Mouse (Mus musculus) lung, embryonic 14.5 days (tissue): ENCODE measurements at regions not wholly inside any gene's neighbourhood (a gene's known extent, or its start where the extent isn't known, plus 50 kb on each side); places are given as distances from the start of the nearest gene placed in this dataset.

Experiments used
- ATAC-seq: fragments of 200-750 bp; cut with Nextera tagmentation; 2 replicates; pipeline ENCODE4 v1.8.0; 2017; ENCODE audit warnings: mild to moderate bottlenecking, moderate TSS enrichment, moderate library complexity; ENCODE audit not compliant: insufficient read depth
- DNase-seq: peaks from one replicate; pipeline ENCODE4 v3.0.0-alpha.2; 2015
- H3K27ac ChIP-seq: fragments of 300-500 bp; sonication (generic); 2 replicates; pipeline ENCODE4 v1.5.1; 2014; ENCODE audit warnings: low read depth, mild to moderate bottlenecking, moderate library complexity
- H3K27me3 ChIP-seq: fragments of 300-500 bp; sonication (generic); 2 replicates; pipeline ENCODE4 v1.6.1; 2014; ENCODE audit warnings: low read length, control low read depth; ENCODE audit not compliant: insufficient read depth
- H3K36me3 ChIP-seq: fragments of 300-500 bp; sonication (generic); 2 replicates; pipeline ENCODE4 v1.6.1; 2014; ENCODE audit warnings: control low read depth; ENCODE audit not compliant: insufficient read depth
- H3K4me1 ChIP-seq: fragments of 300-500 bp; sonication (generic); 2 replicates; pipeline ENCODE4 v1.6.1; 2014; ENCODE audit warnings: antibody characterized with exemption, control low read depth; ENCODE audit not compliant: insufficient read depth
- H3K4me2 ChIP-seq: fragments of 300-500 bp; sonication (generic); 2 replicates; pipeline ENCODE4 v1.6.1; 2014; ENCODE audit warnings: mild to moderate bottlenecking
- H3K4me3 ChIP-seq: fragments of 300-500 bp; sonication (generic); 2 replicates; pipeline ENCODE4 v1.5.1; 2014; ENCODE audit warnings: low read depth, low read length
- H3K9ac ChIP-seq: fragments of 300-500 bp; sonication (generic); 2 replicates; pipeline ENCODE4 v1.6.1; 2014
- H3K9me3 ChIP-seq: fragments of 300-500 bp; sonication (generic); 2 replicates; pipeline ENCODE4 v1.6.1; 2016; ENCODE audit warnings: low read depth, low read length, control low read depth
- CTCF ChIP-seq: IDR thresholded peaks from 2 replicates; pipeline ENCODE4 v1.5.1; 2016; ENCODE audit warnings: antibody characterized with exemption, low read depth
- WGBS: fragments of 180-500 bp; shearing (Covaris S2); extraction: QIAGEN DNeasy Blood & Tissue Kit; methylation state at CpG from one replicate; pipeline ENCODE4 v1.1.7; 2014; 5-methylcytosine and 5-hydroxymethylcytosine counted together

DNA sequence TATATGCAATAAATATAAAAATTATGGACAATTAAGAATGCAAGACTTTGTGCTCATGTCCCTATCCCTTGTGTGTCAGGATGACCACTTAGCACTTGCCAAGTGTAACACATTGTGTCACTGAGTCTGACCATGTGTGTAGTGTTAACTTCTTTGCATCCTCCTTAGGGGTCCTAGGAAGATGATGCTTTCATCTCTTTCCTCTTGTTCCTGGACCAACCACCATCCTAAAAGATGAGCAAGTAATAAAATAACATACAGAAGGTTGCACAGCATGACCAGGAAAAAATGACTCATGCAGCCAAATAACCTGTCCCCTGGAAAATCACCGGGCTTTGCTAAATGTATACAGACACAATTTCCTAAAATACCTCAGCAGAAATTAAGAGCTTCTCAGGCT is 121.1 kb upstream of the Kcnip4 start:
- H3K27ac ChIP-seq, result no peak overlapping the region
- no peaks in the 10 kb centered on the region for H3K36me3 ChIP-seq
- H3K9ac ChIP-seq, result no peak overlapping the region
- H3K4me1 ChIP-seq, result no peaks in the 10 kb centered on the region
- H3K27me3 ChIP-seq, result no peaks in the 10 kb centered on the region
- DNase-seq (no peak), ATAC-seq (no peak)
- H3K4me2 ChIP-seq, result no peak overlapping the region
- WGBS, result 82% methylated on average over 1 of the region's 1 CpGs
- TF ChIP-seq CTCF, result no peak
- no peak overlapping the region for H3K4me3 ChIP-seq
- no peaks in the 10 kb centered on the region for H3K9me3 ChIP-seq

DNA sequence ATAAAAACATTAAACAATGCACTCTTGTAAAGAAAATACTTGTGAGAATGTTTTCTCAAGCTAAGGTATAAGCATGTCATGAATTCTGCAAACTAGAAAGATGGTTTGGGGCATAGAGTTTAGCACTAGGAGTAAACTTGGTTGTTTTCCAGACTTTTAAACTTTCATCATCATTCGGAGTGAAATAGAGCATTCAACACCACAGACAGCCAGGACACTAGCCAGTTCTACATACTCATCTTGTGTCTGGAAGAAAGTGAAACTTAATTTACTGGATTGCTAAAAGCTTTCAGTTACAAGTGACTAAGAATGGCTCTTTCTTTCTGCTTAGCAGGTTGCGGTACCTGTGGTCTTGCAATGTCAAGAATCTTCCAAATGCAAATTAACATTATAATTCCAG is 119.9 kb upstream of the Kcnip4 start:
- Histone ChIP-seq H3K36me3 (no peaks in the 10 kb centered on the region), H3K9ac (no peak overlapping the region), H3K9me3 (no peaks in the 10 kb centered on the region), H3K4me3 (no peak overlapping the region), H3K27ac (no peak overlapping the region), H3K4me1 (no peaks in the 10 kb centered on the region), H3K4me2 (no peak overlapping the region), H3K27me3 (no peaks in the 10 kb centered on the region)
- ATAC-seq (no peak), DNase-seq (no peak)
- TF ChIP-seq CTCF, result no peak
- WGBS, result 82% methylated on average over 2 of the region's 2 CpGs

DNA sequence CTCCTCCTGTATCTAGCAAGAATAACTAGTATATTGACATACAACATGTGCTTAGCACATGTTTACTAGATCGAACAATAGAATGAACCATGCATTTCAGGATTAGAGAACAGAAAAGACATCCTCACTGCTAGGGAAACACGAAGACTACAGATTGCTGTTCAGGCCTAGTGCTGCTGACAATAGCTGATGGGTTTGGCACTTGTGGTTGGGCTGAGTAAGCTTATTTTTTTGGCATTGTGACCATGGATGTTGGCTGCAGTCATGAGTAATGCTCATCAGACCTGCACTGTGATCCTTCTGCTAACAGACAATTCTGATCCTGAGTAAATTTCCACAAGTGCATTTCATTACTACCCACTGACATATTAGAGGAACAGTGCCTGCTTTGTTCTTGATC is 117.7 kb upstream of the Kcnip4 start:
- no peak for TF ChIP-seq CTCF
- ATAC-seq, result no peak
- 68% methylated on average over 2 of the region's 2 CpGs for WGBS

DNA sequence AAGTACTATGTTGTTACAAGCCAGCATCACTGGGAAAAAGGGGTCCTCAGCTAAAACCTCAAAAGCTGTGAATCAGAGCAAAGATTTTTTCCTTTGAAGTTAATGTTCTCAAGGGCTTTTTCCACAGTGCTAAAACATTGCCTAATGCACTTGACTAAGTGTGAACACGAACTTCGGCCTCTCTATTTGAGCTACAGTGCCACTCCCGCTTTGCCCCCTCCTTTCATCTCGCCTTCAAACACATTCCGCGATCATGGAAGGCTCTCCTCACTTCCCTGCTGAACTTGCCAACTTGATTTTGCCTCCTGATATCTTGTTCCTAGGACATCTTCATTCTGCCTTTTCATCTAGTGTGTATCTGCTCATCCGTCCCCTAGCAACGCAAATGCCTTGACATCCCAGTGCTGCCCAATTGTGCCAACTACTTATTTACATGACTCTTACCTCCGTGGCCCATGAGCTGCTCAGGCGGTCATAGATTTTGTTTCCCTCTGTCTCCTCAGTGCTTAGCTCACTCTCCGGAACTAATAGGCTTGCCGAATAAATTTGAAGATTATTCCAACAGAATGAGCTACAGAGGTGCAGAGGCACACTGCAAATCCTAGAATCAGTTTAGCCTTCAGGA is 116.6 kb upstream of the Kcnip4 start:
- Histone ChIP-seq H3K9me3 (no peaks in the 10 kb centered on the region), H3K4me1 (no peaks in the 10 kb centered on the region), H3K27ac (no peak overlapping the region), H3K9ac (no peak overlapping the region), H3K4me2 (no peak overlapping the region), H3K27me3 (no peaks in the 10 kb centered on the region), H3K36me3 (no peaks in the 10 kb centered on the region), H3K4me3 (no peak overlapping the region)
- WGBS, result 66% methylated on average over 12 of the region's 12 CpGs
- peak; percentile 82; the same call in 1 of the 2 replicates for ATAC-seq
- peak; percentile 24 for DNase-seq
- TF ChIP-seq CTCF, result no peak

More for the DNA sequence above, 117.7 kb upstream of the Kcnip4 start:
- no peak for DNase-seq
- Histone ChIP-seq H3K4me1 (no peaks in the 10 kb centered on the region), H3K36me3 (no peaks in the 10 kb centered on the region), H3K27ac (no peak overlapping the region), H3K4me3 (no peak overlapping the region), H3K9me3 (no peaks in the 10 kb centered on the region), H3K4me2 (no peak overlapping the region), H3K9ac (no peak overlapping the region), H3K27me3 (no peaks in the 10 kb centered on the region)

GRCm38 (mm10) chr5:49639637-49640036 is 114.9 kb upstream of the Kcnip4 start:
- Histone ChIP-seq H3K36me3 (no peaks in the 10 kb centered on the region), H3K9me3 (no peaks in the 10 kb centered on the region), H3K27ac (no peak overlapping the region), H3K27me3 (no peaks in the 10 kb centered on the region), H3K4me2 (no peak overlapping the region), H3K4me3 (no peak overlapping the region), H3K9ac (no peak overlapping the region), H3K4me1 (no peaks in the 10 kb centered on the region)
- WGBS, result 82% methylated on average over 4 of the region's 4 CpGs
- DNase-seq (no peak), ATAC-seq (no peak)
- TF ChIP-seq CTCF, result no peak

DNA sequence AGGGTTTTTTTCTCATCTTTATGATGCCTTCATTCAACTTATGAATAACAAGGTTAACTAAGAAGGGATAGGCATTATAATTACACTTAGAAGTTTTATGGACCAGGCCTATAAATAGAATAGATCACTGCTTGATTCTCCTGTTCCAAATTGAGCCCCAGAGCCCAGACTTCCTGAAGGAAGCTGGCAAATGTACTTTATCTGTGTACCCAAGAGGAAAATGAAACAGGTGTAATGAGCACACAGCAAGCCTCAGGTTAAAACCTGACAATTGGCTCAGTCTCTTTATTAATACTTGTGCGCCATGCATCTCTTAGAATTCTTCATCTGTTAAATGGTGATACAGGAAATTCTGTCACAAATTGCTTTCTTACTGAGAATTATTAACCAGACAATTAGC is 95.4 kb upstream of the Kcnip4 start:
- Histone ChIP-seq H3K27ac (no peak overlapping the region), H3K9ac (no peak overlapping the region), H3K4me3 (no peak overlapping the region), H3K36me3 (no peaks in the 10 kb centered on the region), H3K27me3 (no peaks in the 10 kb centered on the region), H3K4me2 (no peak overlapping the region), H3K4me1 (no peaks in the 10 kb centered on the region), H3K9me3 (no peaks in the 10 kb centered on the region)
- 90% methylated on average over 1 of the region's 1 CpGs for WGBS
- ATAC-seq (no peak), DNase-seq (no peak)
- TF ChIP-seq CTCF, result no peak

DNA sequence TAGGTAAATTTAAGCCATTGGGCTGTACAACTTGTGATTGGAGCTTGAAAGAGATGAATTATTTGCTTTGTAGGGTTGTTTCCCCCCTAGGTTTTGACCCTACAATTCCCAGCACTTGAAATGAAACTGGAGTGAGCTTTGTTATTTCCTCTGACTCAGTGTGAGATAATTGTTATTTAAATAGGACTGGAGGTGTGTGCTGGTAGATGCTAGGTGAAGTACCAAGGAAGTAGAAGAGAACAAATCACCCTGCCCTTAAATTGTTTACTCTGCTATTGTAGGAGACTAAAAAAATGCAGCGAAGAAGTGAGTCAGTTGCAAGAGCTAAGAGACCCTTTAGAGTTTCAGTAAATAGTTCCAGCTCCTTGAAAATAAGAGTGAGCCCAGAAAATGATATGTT is 82.1 kb upstream of the Kcnip4 start:
- no peaks in the 10 kb centered on the region for H3K27me3 ChIP-seq
- ATAC-seq (no peak), DNase-seq (no peak)
- H3K27ac ChIP-seq, result no peak overlapping the region
- H3K9me3 ChIP-seq, result no peaks in the 10 kb centered on the region
- no peak overlapping the region for H3K4me3 ChIP-seq
- 37% methylated on average over 1 of the region's 1 CpGs for WGBS
- H3K36me3 ChIP-seq, result no peaks in the 10 kb centered on the region
- H3K9ac ChIP-seq, result no peak overlapping the region
- no peak overlapping the region for H3K4me2 ChIP-seq
- no peak for TF ChIP-seq CTCF
- H3K4me1 ChIP-seq, result no peaks in the 10 kb centered on the region

GRCm38 (mm10) chr5:49580777-49581176 is 56.1 kb upstream of the Kcnip4 start:
- no peak overlapping the region for H3K4me3 ChIP-seq
- 70% methylated on average over 3 of the region's 3 CpGs for WGBS
- ATAC-seq (no peak), DNase-seq (peak; percentile 15)
- no peaks in the 10 kb centered on the region for H3K27me3 ChIP-seq
- no peak overlapping the region for H3K27ac ChIP-seq
- no peak for TF ChIP-seq CTCF
- no peaks in the 10 kb centered on the region for H3K36me3 ChIP-seq
- H3K4me1 ChIP-seq, result no peaks in the 10 kb centered on the region
- H3K4me2 ChIP-seq, result no peak overlapping the region
- no peak overlapping the region for H3K9ac ChIP-seq
- H3K9me3 ChIP-seq, result no peaks in the 10 kb centered on the region
